Mouse (Mus musculus) embryonic facial prominence, embryonic 14.5 days (tissue): ENCODE measurements at regions not wholly inside any gene's neighbourhood (a gene's known extent, or its start where the extent isn't known, plus 50 kb on each side); places are given as distances from the start of the nearest gene placed in this dataset.

Experiments used
- ATAC-seq: fragments of 200-750 bp; cut with Nextera tagmentation; 2 replicates; pipeline ENCODE4 v1.8.0; 2017; ENCODE audit warnings: low read depth, moderate number of reproducible peaks, moderate TSS enrichment
- DNase-seq: peaks from one replicate; pipeline ENCODE4 v3.0.0-alpha.2; 2015; ENCODE audit warnings: low spot score
- H3K27ac ChIP-seq: fragments of 300-500 bp; sonication (generic); replicated peaks from 2 replicates; pipeline ENCODE4 v1.5.1; 2014; ENCODE audit warnings: low read depth, mild to moderate bottlenecking, low read length, moderate library complexity
- H3K27me3 ChIP-seq: fragments of 300-500 bp; sonication (generic); replicated peaks from 2 replicates; pipeline ENCODE4 v1.6.1; 2014; ENCODE audit warnings: low read length; ENCODE audit not compliant: control insufficient read depth, insufficient read depth
- H3K36me3 ChIP-seq: fragments of 300-500 bp; sonication (generic); 2 replicates; pipeline ENCODE4 v1.6.1; 2014; ENCODE audit warnings: low read length, mixed read lengths; ENCODE audit not compliant: control insufficient read depth, insufficient read depth
- H3K4me1 ChIP-seq: fragments of 300-500 bp; sonication (generic); 2 replicates; pipeline ENCODE4 v1.6.1; 2014; ENCODE audit warnings: antibody characterized with exemption, low read length; ENCODE audit not compliant: control insufficient read depth, insufficient read depth
- H3K4me2 ChIP-seq: fragments of 300-500 bp; sonication (generic); 2 replicates; pipeline ENCODE4 v1.6.1; 2014; ENCODE audit warnings: low read depth, mild to moderate bottlenecking, low read length, moderate library complexity, mixed read lengths
- H3K4me3 ChIP-seq: fragments of 300-500 bp; sonication (generic); 2 replicates; pipeline ENCODE4 v1.5.1; 2014; ENCODE audit warnings: low read depth, mild to moderate bottlenecking, low read length
- H3K9ac ChIP-seq: fragments of 300-500 bp; sonication (generic); 2 replicates; pipeline ENCODE4 v1.6.1; 2014; ENCODE audit warnings: low read depth, mild to moderate bottlenecking, low read length, moderate library complexity, mixed read lengths
- H3K9me3 ChIP-seq: fragments of 300-500 bp; sonication (generic); 2 replicates; pipeline ENCODE4 v1.6.1; 2016; ENCODE audit warnings: low read length; ENCODE audit not compliant: control insufficient read depth
- WGBS: fragments of 180-500 bp; shearing (Covaris S2); extraction: QIAGEN DNeasy Blood & Tissue Kit; methylation state at CpG from one replicate; pipeline ENCODE4 v1.1.7; 2014; 5-methylcytosine and 5-hydroxymethylcytosine counted together

DNA sequence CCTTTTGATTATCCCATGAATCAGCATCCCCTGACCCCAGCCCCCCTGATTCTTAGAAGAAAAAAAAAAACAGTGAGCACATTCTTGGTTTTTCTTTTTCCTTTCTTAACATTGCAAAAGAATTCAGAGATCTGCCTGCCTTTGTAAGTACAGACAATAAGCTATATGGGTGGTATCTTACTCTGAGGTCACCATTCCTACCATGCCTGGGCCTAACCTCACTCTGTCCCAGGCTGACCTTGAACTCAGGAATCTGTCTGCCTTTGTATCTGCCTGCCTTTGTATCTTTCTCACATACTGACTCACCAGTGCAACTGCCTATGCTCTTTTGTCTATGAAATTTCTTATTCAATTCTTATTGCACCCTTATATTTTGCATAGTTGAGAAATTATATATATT, 216.9 kb downstream of the Tex13c3 start:
- DNase-seq (no peak), ATAC-seq (no peak)

DNA sequence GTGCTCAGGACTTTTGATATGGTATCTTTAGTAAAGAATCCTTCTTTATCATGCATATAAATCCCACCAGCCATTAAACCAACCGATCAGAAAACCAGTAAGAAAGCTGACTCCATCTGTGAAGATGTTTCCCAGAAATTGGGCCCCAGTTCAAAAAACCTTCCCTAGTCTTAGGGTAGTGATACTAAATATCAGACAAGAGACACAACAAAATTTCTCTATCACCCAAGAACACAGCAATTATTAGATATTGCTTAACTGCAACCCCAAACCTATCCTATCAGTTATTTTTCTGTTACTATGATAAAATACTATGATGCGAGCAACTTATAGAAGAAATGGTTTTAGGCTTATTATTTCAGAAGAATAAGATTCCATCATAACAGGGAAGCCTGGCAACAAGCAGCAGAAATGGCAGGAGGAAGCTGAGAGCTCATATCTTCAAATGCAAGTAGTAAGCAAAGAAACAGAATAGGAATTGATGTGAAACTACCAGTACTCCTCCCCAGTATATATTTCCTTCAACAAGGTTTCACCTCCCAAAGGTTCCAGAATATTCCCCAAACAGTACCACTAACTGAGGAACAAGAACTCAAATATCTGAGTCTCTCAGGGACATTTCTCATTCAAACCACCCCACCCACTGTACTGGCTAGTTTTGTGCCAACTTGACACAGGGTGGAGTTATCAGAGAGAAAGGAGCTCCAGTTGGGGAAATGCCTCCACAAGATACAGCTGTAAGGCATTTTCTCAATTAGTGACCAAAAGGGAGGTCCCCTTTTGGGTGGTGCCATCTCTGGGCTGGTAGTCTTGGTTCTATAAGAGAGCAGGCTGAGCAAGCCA, 234.1 kb downstream of the Tex13c3 start:
- Histone ChIP-seq H3K27me3 (no peaks in the 10 kb centered on the region), H3K9ac (no peak overlapping the region), H3K4me2 (no peak overlapping the region), H3K36me3 (no peaks in the 10 kb centered on the region), H3K4me3 (no peak overlapping the region), H3K27ac (no peak overlapping the region), H3K4me1 (no peaks in the 10 kb centered on the region), H3K9me3 (no peaks in the 10 kb centered on the region)
- ATAC-seq: no peak
- DNase-seq: no peak
- WGBS: 83% methylated on average over 2 of the region's 2 CpGs

More for the DNA sequence above, 216.9 kb downstream of the Tex13c3 start:
- Histone ChIP-seq H3K9ac (no peak overlapping the region), H3K4me1 (no peaks in the 10 kb centered on the region), H3K4me2 (no peak overlapping the region), H3K27ac (no peak overlapping the region), H3K4me3 (no peak overlapping the region), H3K36me3 (no peaks in the 10 kb centered on the region), H3K27me3 (no peaks in the 10 kb centered on the region), H3K9me3 (no peaks in the 10 kb centered on the region)

- Histone ChIP-seq H3K4me3 (peak overlapping the region; percentile 48), H3K27me3 (no peaks in the 10 kb centered on the region), H3K9me3 (no peaks in the 10 kb centered on the region), H3K4me1 (no peaks in the 10 kb centered on the region), H3K9ac (peak overlapping the region; percentile 53), H3K27ac (no peak overlapping the region), H3K36me3 (no peaks in the 10 kb centered on the region), H3K4me2 (peak overlapping the region; percentile 78)
- 16% methylated on average over 9 of the region's 26 CpGs for WGBS
- peak; percentile 93 for ATAC-seq
- DNase-seq: peak; percentile 26
Observed at GRCm38 (mm10) chrX:19237738-19238261, 243.3 kb downstream of the Tex13c3 start.

- peak; percentile 64 for ATAC-seq
- peak overlapping the region; percentile 53 for H3K9ac ChIP-seq
- peak overlapping the region; percentile 48 for H3K4me3 ChIP-seq
- no peaks in the 10 kb centered on the region for H3K36me3 ChIP-seq
- H3K27ac ChIP-seq: no peak overlapping the region
- H3K9me3 ChIP-seq: no peaks in the 10 kb centered on the region
- WGBS: 19% methylated on average over 19 of the region's 31 CpGs
- H3K4me1 ChIP-seq: no peaks in the 10 kb centered on the region
- no peaks in the 10 kb centered on the region for H3K27me3 ChIP-seq
- DNase-seq: peak; percentile 13
- H3K4me2 ChIP-seq: peak overlapping the region; percentile 78
Observed at GRCm38 (mm10) chrX:19237048-19237737, 243.9 kb downstream of the Tex13c3 start.

DNA sequence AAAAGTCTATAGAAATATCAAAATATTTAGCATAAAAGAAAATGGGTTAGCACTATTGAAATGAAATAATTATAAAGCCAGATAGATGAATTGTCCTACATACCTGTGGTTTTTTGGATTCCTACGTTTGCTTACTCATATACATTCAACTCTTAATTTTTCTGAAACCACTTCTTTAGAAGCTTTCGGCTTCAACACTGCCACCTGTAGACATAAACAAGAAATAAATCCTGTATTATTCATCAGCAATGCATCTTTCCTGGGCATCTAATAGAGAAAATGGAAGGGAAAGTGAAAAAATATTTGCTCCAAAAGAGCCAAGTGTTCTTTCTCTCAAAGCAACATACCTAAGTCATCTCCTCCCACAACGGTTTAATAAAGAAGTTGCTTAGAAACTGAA, 245.7 kb downstream of the Tex13c3 start:
- 67% methylated on average over 3 of the region's 3 CpGs for WGBS
- ATAC-seq (no peak), DNase-seq (no peak)
- H3K36me3 ChIP-seq: no peaks in the 10 kb centered on the region
- no peaks in the 10 kb centered on the region for H3K27me3 ChIP-seq
- H3K4me3 ChIP-seq: no peak overlapping the region
- no peak overlapping the region for H3K27ac ChIP-seq
- no peaks in the 10 kb centered on the region for H3K4me1 ChIP-seq
- H3K9ac ChIP-seq: no peak overlapping the region
- H3K4me2 ChIP-seq: no peak overlapping the region
- H3K9me3 ChIP-seq: no peaks in the 10 kb centered on the region

DNA sequence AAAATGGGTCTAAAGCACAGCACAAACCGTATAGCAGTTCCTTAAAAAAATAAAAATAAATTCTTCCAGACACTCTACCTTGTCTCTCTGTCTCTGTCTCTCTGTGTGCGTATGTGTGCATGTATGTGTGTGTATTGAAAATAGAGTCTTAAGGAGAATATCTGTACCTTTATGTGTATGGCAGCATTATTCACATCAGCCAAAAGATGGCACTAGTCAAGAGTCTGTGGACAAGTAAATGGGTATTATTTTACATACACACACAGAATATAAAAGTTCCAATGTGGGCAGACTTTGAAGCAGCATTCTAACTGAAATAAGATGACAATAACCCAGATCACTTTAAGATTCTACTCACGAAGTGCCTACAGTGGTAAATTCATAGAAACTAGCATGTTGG, 249.3 kb downstream of the Tex13c3 start:
- Histone ChIP-seq H3K4me1 (no peaks in the 10 kb centered on the region), H3K27ac (no peak overlapping the region), H3K4me2 (no peak overlapping the region), H3K4me3 (no peak overlapping the region), H3K27me3 (no peaks in the 10 kb centered on the region), H3K9ac (no peak overlapping the region), H3K36me3 (no peaks in the 10 kb centered on the region), H3K9me3 (no peaks in the 10 kb centered on the region)
- no peak for DNase-seq
- ATAC-seq: no peak
- 73% methylated on average over 3 of the region's 3 CpGs for WGBS

DNA sequence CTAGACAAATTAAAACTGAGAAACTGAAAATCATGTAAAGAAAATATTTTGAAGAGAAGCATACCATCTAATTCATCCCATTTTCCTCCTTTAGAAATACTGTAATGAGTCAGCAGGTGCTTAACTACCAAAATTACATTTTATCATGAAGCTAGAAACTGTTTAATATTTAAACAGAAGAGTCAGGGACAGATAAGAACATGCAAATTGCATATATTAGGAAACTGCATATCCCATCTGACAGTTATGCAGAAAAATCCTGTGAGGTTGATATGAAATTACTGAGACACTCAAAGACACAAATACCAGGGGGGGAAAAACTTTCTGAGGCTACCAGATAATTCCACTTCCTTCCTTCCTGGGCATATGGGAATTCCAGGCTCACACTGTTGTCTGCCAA, 257.8 kb downstream of the Tex13c3 start:
- no peaks in the 10 kb centered on the region for H3K36me3 ChIP-seq
- H3K4me3 ChIP-seq: no peak overlapping the region
- H3K9ac ChIP-seq: no peak overlapping the region
- DNase-seq: no peak
- no peaks in the 10 kb centered on the region for H3K4me1 ChIP-seq
- no peak overlapping the region for H3K27ac ChIP-seq
- ATAC-seq: no peak
- H3K4me2 ChIP-seq: no peak overlapping the region
- H3K9me3 ChIP-seq: no peaks in the 10 kb centered on the region
- H3K27me3 ChIP-seq: no peaks in the 10 kb centered on the region

- no peaks in the 10 kb centered on the region for H3K9me3 ChIP-seq
- H3K4me2 ChIP-seq: no peak overlapping the region
- H3K36me3 ChIP-seq: no peaks in the 10 kb centered on the region
- H3K9ac ChIP-seq: no peak overlapping the region
- no peak for ATAC-seq
- H3K4me3 ChIP-seq: no peak overlapping the region
- 79% methylated on average over 1 of the region's 1 CpGs for WGBS
- no peaks in the 10 kb centered on the region for H3K27me3 ChIP-seq
- H3K27ac ChIP-seq: no peak overlapping the region
- no peak for DNase-seq
- H3K4me1 ChIP-seq: no peaks in the 10 kb centered on the region
Observed at GRCm38 (mm10) chrX:19220785-19221496, 260.2 kb downstream of the Tex13c3 start.
